ENCODE assay signal across 8 mouse cellular contexts in genomic region chr5:64367426-64367825, GRCm38 (mm10).
DNase-seq lines count a peak whose midpoint lies in the region; ATAC-seq and TF ChIP-seq lines count a peak whose summit lies in the region.

No protein-coding gene starts in this region.

- peak; percentile 20 to 38 for DNase-seq in cerebellum, adult 2 months
- peak; percentile 32 for DNase-seq in brain, embryonic 18.5 days (ENCODE audit: low read depth, low spot score)
- peak; percentile 64 to 74 for DNase-seq in gastrocnemius, postnatal 36 days
- peak; percentile 90 for DNase-seq in kidney, adult 11 months
- DNase-seq in lung, adult 2 months = peak; percentile 68
- DNase-seq in right cerebral cortex, postnatal 14 days = peak; percentile 71
- no peak for DNase-seq in thymus, postnatal 4 days

- no peak for ATAC-seq in cerebellum, adult (ENCODE audit: insufficient number of reproducible peaks, low FRiP score, low TSS enrichment)

- WGBS in cerebellum, adult 2 months = 14% methylated on average over 8 of the region's 8 CpGs
- 12% methylated on average over 8 of the region's 8 CpGs for WGBS in lung, adult 2 months

- H3K27ac ChIP-seq in cerebellum, adult 2 months (ENCODE audit: insufficient read depth, low read length) = no peak overlapping the region

- intact Hi-C loops in gastrocnemius, postnatal 36 days (cut with DNase I) = no loop called here

- H3K27me3 ChIP-seq in cerebellum, adult 2 months (ENCODE audit: control insufficient read depth, insufficient read depth, low read length) = no peaks in the 10 kb centered on the region

- H3K4me3 ChIP-seq in cerebellum, adult 2 months (replicated peaks; ENCODE audit: insufficient read depth, low read depth, low read length) = no peak overlapping the region
- no peak overlapping the region for H3K4me3 ChIP-seq in lung, adult 2 months (replicated peaks; ENCODE audit: extremely low read depth, low read depth, low read length)

- no peak for TF ChIP-seq CTCF in cerebellum, adult 2 months (IDR thresholded peaks at IDR 0.05; ENCODE audit: borderline replicate concordance, insufficient read depth, low read depth, low read length)
- TF ChIP-seq CTCF in lung, adult 2 months (IDR thresholded peaks at IDR 0.05; ENCODE audit: insufficient read depth, low read length) = no peak

- no peaks in the 10 kb centered on the region for H3K4me1 ChIP-seq in cerebellum, adult 2 months (ENCODE audit: control insufficient read depth, insufficient read depth, low read length)
- peaks cover 22% of the 10 kb centered on the region for H3K4me1 ChIP-seq in lung, adult 2 months (ENCODE audit: control insufficient read depth, insufficient read depth, low read length)

- no peak for TF ChIP-seq POLR2A in cerebellum, adult 2 months (IDR thresholded peaks at IDR 0.05; ENCODE audit: borderline replicate concordance, insufficient read depth, low read length)
- TF ChIP-seq POLR2A in lung, adult 2 months (IDR thresholded peaks at IDR 0.05; ENCODE audit: borderline replicate concordance, extremely low read depth, low read depth, low read length) = no peak
